Mouse (Mus musculus): ENCODE data around the gene Tex46. TPM values are rescaled to one million over a fixed set of nuclear protein-coding genes. Genes with fewer than 3 reads are reported as not detected.

Gene Tex46
- polyA plus RNA-seq (2016; fragmentation: Nextera tagmentation; extraction: Ambion mirVana): not detected in 2 replicates

DNA sequence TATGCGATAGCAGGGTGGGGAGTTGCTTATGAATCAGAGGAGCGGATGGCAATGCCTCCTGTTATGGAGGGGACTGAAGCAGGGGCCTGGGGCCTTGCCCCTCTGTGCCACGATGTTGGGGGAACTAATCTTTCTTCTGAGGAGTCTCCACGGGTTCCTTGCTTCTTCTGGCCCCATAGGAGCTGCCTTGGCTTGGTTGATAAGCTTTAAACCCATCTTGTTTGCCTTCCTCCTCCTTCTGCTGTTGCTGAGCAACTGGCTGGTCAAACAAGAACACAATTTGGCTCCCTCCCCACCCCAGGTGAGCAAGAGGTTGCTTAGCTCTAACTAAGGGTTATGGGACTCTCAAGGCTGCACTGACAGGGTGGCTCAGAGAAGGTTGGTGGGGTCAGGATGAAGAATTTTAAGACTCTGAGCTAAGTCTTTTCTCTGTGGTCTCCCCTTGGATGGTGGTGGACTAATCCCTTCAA is at the start of gene Tex46:
TSS of gene Tex46 (plus strand) at position 51 of the 470 bp plus-strand sequence.
- no peaks in the 10 kb centered on the region for H3K4me1 ChIP-seq
- 55% methylated on average over 4 of the region's 4 CpGs for WGBS
- H3K27me3 ChIP-seq (ENCODE audit: low read depth, poor library complexity, severe bottlenecking): 0 out of 2 replicates have a peak, but pooled peaks cover 2% of the 10 kb centered on the region
- no peak for DNase-seq (ENCODE audit: low spot score)
- H3K9me3 ChIP-seq (replicated peaks): no peaks in the 10 kb centered on the region
- H3K36me3 ChIP-seq: no peaks in the 10 kb centered on the region
- no peak within 1 kb of the TSS for H3K27ac ChIP-seq
- H3K4me3 ChIP-seq: no peak within 1 kb of the TSS

DNA sequence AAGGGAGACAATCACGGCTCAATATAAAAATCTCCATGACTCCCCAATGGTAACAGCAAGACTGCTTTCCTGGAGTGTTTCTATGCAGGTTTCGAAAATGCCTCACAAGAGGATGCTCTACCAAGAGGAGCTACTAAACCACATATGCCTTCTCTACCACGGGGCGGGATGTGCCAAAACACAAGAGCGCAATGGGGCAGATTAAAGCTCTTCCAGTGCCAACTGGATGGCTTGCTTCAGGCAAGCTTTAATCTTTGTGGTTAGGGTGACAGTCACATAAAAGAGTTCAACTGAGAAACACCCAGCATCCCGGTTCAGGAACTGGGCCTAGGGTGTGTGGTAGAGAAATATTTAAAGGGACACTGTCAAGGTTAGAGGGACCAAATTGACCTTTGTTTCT is 47.5 kb upstream of the Tex46 start:
- H3K36me3 ChIP-seq: peaks cover 100% of the 10 kb centered on the region
- no peak overlapping the region for H3K4me3 ChIP-seq
- H3K9me3 ChIP-seq (replicated peaks): no peaks in the 10 kb centered on the region
- no peak for DNase-seq (ENCODE audit: low spot score)
- H3K27me3 ChIP-seq (ENCODE audit: low read depth, poor library complexity, severe bottlenecking): no peaks in the 10 kb centered on the region
- no peak overlapping the region for H3K27ac ChIP-seq
- H3K4me1 ChIP-seq: no peaks in the 10 kb centered on the region
- 93% methylated on average over 6 of the region's 6 CpGs for WGBS

DNA sequence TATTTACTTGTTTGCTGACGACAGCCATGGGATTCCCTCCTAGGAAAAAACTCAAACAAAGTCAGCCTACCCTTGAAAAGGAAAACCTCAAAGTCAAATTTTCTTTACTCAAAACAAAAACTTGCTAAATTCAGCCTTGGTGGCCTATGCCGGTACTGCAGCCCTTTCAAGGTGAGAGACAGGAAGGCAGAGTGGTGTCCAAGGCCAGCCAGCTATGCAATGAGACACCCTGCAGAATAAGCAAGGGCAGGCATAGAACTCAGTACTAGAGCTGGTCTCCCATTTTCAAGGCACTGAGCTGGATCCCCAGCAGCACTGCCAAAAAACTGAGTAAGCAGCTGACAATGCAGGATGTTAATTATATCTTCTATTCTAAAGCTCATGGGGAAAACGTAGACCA is 41.6 kb upstream of the Tex46 start:
- no peaks in the 10 kb centered on the region for H3K9me3 ChIP-seq (replicated peaks)
- 87% methylated on average over 3 of the region's 3 CpGs for WGBS

DNA sequence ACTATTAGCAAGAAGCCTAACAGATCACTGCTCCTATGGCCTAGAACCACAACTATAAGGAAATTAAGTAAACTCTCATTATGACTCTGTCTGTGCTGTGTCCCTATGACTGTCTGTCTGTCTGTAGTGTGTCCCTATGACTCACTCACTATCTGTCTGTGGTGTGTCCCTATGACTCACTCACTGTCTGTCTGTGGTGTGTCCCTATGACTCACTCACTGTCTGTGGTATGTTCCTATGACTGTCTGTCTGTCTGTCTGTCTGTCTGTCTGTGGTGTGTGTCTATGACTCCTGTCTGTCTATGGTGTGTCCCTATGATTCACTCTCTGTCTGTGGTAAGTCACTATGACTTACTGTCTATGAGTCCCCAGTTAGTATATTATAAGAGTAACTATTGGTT is 40.2 kb upstream of the Tex46 start:
- Histone ChIP-seq H3K27ac (no peak overlapping the region), H3K27me3 (ENCODE audit: low read depth, poor library complexity, severe bottlenecking) (no peaks in the 10 kb centered on the region), H3K36me3 (peaks cover 92% of the 10 kb centered on the region), H3K9me3 (replicated peaks) (no peaks in the 10 kb centered on the region), H3K4me1 (no peaks in the 10 kb centered on the region), H3K4me3 (no peak overlapping the region)
- no peak for DNase-seq (ENCODE audit: low spot score)

More for the DNA sequence above, 41.6 kb upstream of the Tex46 start:
- Histone ChIP-seq H3K27ac (no peak overlapping the region), H3K36me3 (peaks cover 97% of the 10 kb centered on the region), H3K27me3 (ENCODE audit: low read depth, poor library complexity, severe bottlenecking) (no peaks in the 10 kb centered on the region), H3K4me3 (no peak overlapping the region), H3K4me1 (no peaks in the 10 kb centered on the region)
- DNase-seq (ENCODE audit: low spot score): no peak

DNA sequence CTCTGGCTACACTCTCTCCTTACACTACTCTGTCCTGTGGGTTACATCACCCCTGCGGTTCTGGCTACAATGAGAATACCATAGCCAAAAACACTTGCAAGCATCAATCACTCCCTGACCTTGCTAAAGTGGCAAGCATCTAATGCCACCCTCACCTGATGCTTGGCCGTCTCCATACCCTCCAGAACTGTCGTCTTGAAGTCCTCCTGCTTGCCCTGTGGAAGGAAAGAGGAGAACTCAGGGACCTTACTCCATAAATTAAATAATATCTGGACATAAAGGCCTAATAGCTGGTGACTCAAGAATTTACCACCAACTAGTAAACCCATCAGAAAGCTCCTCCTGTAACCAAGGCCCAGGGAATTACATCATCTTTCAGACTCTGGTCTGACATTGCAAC is 28.4 kb upstream of the Tex46 start:
- no peaks in the 10 kb centered on the region for H3K9me3 ChIP-seq (replicated peaks)
- H3K27ac ChIP-seq: no peak overlapping the region
- no peak overlapping the region for H3K4me3 ChIP-seq
- 93% methylated on average over 3 of the region's 3 CpGs for WGBS
- no peaks in the 10 kb centered on the region for H3K27me3 ChIP-seq (ENCODE audit: low read depth, poor library complexity, severe bottlenecking)
- no peak for DNase-seq (ENCODE audit: low spot score)
- H3K36me3 ChIP-seq: peaks cover 15% of the 10 kb centered on the region
- no peaks in the 10 kb centered on the region for H3K4me1 ChIP-seq

DNA sequence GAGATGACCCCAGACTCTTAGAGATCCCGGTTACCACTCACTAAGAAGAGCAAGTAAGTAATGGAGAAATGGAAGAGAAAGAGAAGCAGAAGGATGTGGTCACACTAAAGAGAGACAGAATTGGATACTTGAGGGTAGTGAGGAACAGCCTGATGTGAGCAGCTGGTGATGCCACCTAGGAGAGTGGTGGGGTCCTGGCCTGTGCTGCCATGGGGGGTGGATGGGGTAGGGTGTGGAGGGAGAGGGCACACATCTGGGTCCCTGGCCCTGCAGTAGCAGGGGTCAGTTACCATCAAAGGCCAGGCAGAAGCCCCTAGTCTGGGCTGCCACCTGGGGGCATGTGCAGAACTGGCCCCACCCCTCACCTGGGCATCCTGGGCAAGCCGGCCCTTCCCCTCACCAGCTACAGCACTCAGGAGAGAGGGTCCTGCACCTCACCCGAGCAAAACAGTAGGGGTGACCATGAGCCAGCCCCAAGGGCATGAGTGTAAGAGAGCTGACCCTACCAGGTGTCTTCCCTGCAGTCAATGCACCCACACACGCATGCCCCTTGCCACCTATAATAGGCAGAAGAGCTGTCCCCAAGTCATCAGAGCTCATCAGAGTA is 22.9 kb upstream of the Tex46 start:
- Histone ChIP-seq H3K4me3 (no peak overlapping the region), H3K4me1 (peaks cover 4% of the 10 kb centered on the region; the same call in 1 of the 2 replicates), H3K36me3 (peaks cover 48% of the 10 kb centered on the region), H3K27me3 (ENCODE audit: low read depth, poor library complexity, severe bottlenecking) (no peaks in the 10 kb centered on the region), H3K27ac (no peak overlapping the region), H3K9me3 (replicated peaks) (no peaks in the 10 kb centered on the region)
- WGBS: 89% methylated on average over 4 of the region's 4 CpGs
- DNase-seq (ENCODE audit: low spot score): no peak

DNA sequence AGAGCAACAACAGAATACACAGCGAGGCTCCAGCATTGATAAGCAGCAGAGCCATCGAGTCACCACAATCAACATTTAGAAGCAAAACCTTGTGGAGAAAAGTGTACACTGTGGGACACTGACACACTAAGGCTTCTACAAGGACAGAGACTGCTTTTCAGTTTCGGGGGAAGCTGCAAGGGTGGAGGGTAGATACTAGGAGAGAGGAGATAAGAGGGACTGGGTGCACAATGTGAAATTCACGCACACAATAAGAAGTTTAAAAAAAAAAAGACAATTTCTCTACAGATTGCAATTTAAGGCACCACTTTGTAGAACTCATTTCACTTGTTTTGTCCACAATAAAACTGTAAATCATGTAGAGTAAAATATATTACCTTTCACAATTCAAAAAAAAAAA is 22.2 kb upstream of the Tex46 start:
- Histone ChIP-seq H3K36me3 (peaks cover 53% of the 10 kb centered on the region), H3K9me3 (replicated peaks) (no peaks in the 10 kb centered on the region), H3K27ac (no peak overlapping the region), H3K4me3 (no peak overlapping the region), H3K27me3 (ENCODE audit: low read depth, poor library complexity, severe bottlenecking) (no peaks in the 10 kb centered on the region), H3K4me1 (peaks cover 4% of the 10 kb centered on the region; the same call in 1 of the 2 replicates)
- DNase-seq (ENCODE audit: low spot score): no peak
- WGBS: 90% methylated on average over 4 of the region's 4 CpGs

DNA sequence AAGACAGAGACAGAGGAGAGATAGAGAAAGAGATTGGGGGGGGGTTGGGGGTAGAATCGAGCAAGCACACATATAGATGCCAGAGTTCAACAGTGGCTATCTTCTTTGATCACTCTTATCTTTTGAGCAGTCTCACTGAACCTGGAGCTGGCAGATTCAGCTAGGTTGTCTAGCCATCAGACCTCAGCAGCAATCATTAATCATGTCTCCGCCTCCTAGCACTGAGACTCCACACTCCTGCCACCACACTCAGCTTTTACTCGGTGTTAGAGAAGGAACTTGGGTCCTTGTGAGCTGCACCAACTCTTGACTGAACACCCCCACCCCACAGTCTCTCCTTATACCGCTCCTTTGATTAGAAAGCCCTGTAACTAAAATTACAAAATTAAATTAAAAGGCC is 18.1 kb upstream of the Tex46 start:
- Histone ChIP-seq H3K4me1 (peaks cover 4% of the 10 kb centered on the region; the same call in 1 of the 2 replicates), H3K27ac (no peak overlapping the region), H3K36me3 (peaks cover 50% of the 10 kb centered on the region), H3K4me3 (no peak overlapping the region), H3K27me3 (ENCODE audit: low read depth, poor library complexity, severe bottlenecking) (no peaks in the 10 kb centered on the region), H3K9me3 (replicated peaks) (no peaks in the 10 kb centered on the region)
- WGBS: 54% methylated on average over 4 of the region's 4 CpGs
- DNase-seq (ENCODE audit: low spot score): no peak

DNA sequence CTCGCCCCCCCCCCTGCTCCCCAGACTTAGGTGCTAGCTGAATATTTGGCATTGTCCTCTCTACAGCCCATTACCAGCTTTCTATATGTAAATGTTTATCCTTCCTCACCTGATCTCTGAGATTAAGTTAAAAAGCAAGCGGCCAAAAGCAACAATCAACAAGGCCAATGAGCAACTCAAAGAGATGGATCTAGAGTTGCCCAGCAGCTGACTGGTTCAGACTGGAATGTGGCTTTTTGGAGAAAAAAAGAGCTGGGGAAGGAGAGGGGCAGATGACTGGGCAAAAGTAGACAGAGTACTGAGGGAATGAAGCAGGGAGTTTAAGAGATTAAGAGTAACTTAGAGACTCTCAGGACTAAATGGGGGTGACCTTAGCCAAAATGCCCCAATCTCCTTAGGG is 16.2 kb upstream of the Tex46 start:
- 86% methylated on average over 2 of the region's 2 CpGs for WGBS
- Histone ChIP-seq H3K4me3 (no peak overlapping the region), H3K36me3 (peaks cover 50% of the 10 kb centered on the region), H3K27ac (no peak overlapping the region), H3K27me3 (ENCODE audit: low read depth, poor library complexity, severe bottlenecking) (no peaks in the 10 kb centered on the region), H3K4me1 (no peaks in the 10 kb centered on the region), H3K9me3 (replicated peaks) (no peaks in the 10 kb centered on the region)
- DNase-seq (ENCODE audit: low spot score): no peak

DNA sequence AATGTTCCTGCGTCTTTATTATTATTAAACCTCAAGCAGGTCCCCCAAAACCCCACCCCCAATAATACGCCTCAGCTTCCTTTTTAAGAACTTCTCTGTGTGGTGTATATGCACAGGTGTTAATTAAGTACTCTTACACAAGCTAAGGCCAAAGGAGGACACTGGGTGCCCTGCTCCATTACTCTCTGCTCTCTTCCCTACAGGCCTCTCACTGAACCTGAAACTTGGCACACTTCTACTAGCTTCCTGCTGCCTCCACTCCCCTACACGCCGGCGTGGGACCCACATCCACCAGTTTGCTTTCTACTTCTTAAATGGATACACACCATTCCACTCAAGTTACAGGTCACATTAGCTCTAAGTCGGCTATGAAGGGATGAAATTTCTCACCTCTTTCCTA is 15.0 kb upstream of the Tex46 start:
- Histone ChIP-seq H3K9me3 (replicated peaks) (no peaks in the 10 kb centered on the region), H3K27me3 (ENCODE audit: low read depth, poor library complexity, severe bottlenecking) (no peaks in the 10 kb centered on the region), H3K36me3 (peaks cover 49% of the 10 kb centered on the region), H3K27ac (no peak overlapping the region), H3K4me1 (no peaks in the 10 kb centered on the region), H3K4me3 (no peak overlapping the region)
- no peak for DNase-seq (ENCODE audit: low spot score)
- 92% methylated on average over 6 of the region's 6 CpGs for WGBS

DNA sequence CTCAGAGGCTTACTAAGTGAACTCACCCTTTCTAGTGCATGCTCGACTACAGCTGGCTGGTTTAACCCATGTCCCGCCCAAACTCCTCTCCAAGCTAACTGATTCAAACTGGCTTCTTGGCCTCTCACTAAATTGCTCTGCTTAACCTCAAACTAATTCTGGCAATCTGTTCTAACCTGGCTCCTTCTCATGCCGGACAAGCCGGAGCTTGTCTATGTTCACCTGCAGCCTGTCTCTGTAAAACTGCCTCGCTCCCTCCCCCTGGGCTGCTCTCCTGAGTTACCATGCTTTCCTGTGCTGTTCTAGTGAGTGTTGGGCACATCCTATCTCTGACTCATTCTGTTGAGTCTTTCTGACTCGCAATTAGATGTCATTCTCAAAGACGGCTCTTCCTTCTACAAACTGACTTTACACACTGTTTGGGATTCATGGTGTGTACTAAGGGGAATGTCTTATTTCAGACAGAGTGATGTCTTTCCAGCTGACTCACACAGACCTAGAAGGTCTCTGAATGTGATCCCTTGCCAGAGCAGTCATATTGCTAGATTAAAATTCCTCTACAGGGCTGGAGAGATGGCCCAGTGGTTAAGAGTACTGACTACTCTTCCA is 11.9 kb upstream of the Tex46 start:
- 92% methylated on average over 7 of the region's 7 CpGs for WGBS

DNA sequence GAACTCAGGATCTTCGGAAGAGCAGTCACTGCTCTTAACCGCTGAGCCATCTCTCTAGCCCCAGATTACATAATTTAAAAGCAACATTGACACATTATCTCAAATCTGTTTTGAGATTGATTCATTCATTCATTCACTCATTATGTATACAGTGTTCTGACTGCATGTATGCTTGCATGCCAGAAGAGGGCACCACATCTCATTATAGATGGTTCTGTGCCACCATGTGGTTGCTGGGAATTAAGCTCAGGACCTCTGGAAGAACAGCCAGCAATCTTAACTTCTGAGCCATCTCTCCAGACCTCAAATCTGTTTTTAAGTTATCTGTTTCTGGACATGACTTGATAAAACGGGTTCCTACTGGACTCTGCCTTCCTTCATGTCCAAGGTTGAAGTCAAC is 10.4 kb upstream of the Tex46 start:
- H3K27ac ChIP-seq: no peak overlapping the region
- peaks cover 12% of the 10 kb centered on the region for H3K4me1 ChIP-seq
- WGBS: 97% methylated on average over 3 of the region's 3 CpGs
- H3K36me3 ChIP-seq: peaks cover 26% of the 10 kb centered on the region
- no peaks in the 10 kb centered on the region for H3K9me3 ChIP-seq (replicated peaks)
- no peak for DNase-seq (ENCODE audit: low spot score)
- H3K4me3 ChIP-seq: no peak overlapping the region
- no peaks in the 10 kb centered on the region for H3K27me3 ChIP-seq (ENCODE audit: low read depth, poor library complexity, severe bottlenecking)

More for the DNA sequence above, 11.9 kb upstream of the Tex46 start:
- Histone ChIP-seq H3K27me3 (ENCODE audit: low read depth, poor library complexity, severe bottlenecking) (no peaks in the 10 kb centered on the region), H3K4me3 (no peak overlapping the region), H3K9me3 (replicated peaks) (no peaks in the 10 kb centered on the region), H3K27ac (no peak overlapping the region), H3K4me1 (peaks cover 12% of the 10 kb centered on the region), H3K36me3 (peaks cover 31% of the 10 kb centered on the region)
- DNase-seq (ENCODE audit: low spot score): no peak

DNA sequence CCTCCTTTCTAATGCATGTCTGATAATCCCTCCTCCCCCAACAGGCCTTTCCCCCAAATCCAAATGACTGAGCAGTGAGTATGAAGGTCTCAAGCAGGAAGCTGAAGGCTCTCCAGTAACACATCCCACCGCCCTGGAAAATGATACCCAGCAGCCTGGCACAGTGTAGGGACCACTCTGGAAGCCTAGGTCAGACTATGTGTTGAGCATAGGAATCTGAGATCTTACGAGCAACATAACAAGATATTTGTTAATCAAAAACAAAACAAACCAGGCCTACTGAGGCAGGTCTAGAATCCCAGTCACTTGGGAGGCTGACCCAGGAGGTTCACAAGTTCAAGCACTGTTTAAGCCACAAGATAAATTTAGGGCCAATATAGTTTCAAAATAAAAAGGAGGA is 9.7 kb upstream of the Tex46 start:
- H3K27me3 ChIP-seq (ENCODE audit: low read depth, poor library complexity, severe bottlenecking): no peaks in the 10 kb centered on the region
- H3K36me3 ChIP-seq: peaks cover 26% of the 10 kb centered on the region
- WGBS: 94% methylated on average over 2 of the region's 2 CpGs
- DNase-seq (ENCODE audit: low spot score): no peak
- H3K9me3 ChIP-seq (replicated peaks): no peaks in the 10 kb centered on the region
- H3K27ac ChIP-seq: no peak overlapping the region
- H3K4me3 ChIP-seq: peak overlapping the region; percentile 100
- H3K4me1 ChIP-seq: peaks cover 12% of the 10 kb centered on the region

Measured in limb, embryonic 10.5 days (tissue).